Mouse (Mus musculus): ENCODE results near the gene Iqgap1. TPM values are rescaled to one million over a fixed set of nuclear protein-coding genes. Genes with fewer than 3 reads are reported as not detected.

Iqgap1 gene
- polyA plus RNA-seq, 1 experiment, result 38.1 TPM

DNA sequence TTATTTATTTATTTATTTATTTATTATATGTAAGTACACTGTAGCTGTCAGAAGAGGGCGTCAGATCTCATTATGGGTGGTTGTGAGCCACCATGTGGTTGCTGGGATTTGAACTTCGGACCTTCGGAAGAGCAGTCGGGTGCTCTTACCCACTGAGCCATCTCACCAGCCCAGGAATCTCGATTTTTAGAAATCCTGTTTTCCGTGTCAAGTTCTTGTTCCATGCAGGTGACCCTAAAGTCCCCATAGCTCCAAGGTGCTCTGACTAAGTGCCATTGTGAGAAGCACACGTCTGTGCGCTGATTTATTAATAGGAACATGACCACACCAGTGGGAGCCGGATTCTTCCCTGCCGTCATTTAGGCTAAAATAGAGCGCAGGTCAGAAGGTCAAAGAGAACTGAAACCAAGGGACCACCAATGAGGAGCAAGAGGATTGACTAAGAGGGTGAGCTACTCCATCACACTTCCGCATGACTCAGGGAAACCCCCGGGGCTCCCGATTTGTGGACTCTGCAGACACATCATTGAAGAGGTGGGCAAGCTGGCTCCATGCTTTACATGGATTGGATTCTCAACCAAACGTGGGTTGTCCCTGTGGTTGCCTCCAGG is 4.5 kb upstream of the Iqgap1 start:
- no peak overlapping the region for H3K4me3 ChIP-seq (ENCODE audit: insufficient read depth, low read depth, low read length)
- peak; percentile 43 for DNase-seq
- no peaks in the 10 kb centered on the region for H3K4me1 ChIP-seq (ENCODE audit: control insufficient read depth, insufficient read depth, low read length)
- H3K27me3 ChIP-seq (replicated peaks; ENCODE audit: control insufficient read depth, insufficient read depth, low read length), result no peaks in the 10 kb centered on the region
- WGBS, result 80% methylated on average over 15 of the region's 15 CpGs
- no peak for TF ChIP-seq CTCF (conservative IDR thresholded peaks at IDR 0.05; ENCODE audit: insufficient read depth, insufficient read length, low read depth, low read length)
- TF ChIP-seq POLR2A (IDR thresholded peaks at IDR 0.05; ENCODE audit: low read depth, low read length), result no peak
- H3K27ac ChIP-seq (ENCODE audit: insufficient read depth, low read depth, low read length), result no peak overlapping the region
- no peaks in the 10 kb centered on the region for H3K36me3 ChIP-seq (ENCODE audit: control insufficient read depth, insufficient read depth, low read length)

GRCm38 (mm10) chr7:80828146-80828860 is 2.5 kb upstream of the Iqgap1 start:
- no peak overlapping the region for H3K27ac ChIP-seq (ENCODE audit: insufficient read depth, low read depth, low read length)
- peak; percentile 28 for DNase-seq
- no peak overlapping the region for H3K4me3 ChIP-seq (ENCODE audit: insufficient read depth, low read depth, low read length)
- 73% methylated on average over 18 of the region's 18 CpGs for WGBS
- H3K27me3 ChIP-seq (replicated peaks; ENCODE audit: control insufficient read depth, insufficient read depth, low read length), result no peaks in the 10 kb centered on the region
- H3K36me3 ChIP-seq (ENCODE audit: control insufficient read depth, insufficient read depth, low read length), result no peaks in the 10 kb centered on the region
- no peaks in the 10 kb centered on the region for H3K4me1 ChIP-seq (ENCODE audit: control insufficient read depth, insufficient read depth, low read length)
- TF ChIP-seq CTCF (conservative IDR thresholded peaks at IDR 0.05; ENCODE audit: insufficient read depth, insufficient read length, low read depth, low read length) (no peak), POLR2A (IDR thresholded peaks at IDR 0.05; ENCODE audit: low read depth, low read length) (no peak)

GRCm38 (mm10) chr7:80823875-80824682 is 1.7 kb downstream of the Iqgap1 start:
- 30% methylated on average over 11 of the region's 11 CpGs for WGBS
- DNase-seq, result peak; percentile 38
- Histone ChIP-seq H3K4me3 (ENCODE audit: insufficient read depth, low read depth, low read length) (no peak overlapping the region), H3K27me3 (replicated peaks; ENCODE audit: control insufficient read depth, insufficient read depth, low read length) (no peaks in the 10 kb centered on the region), H3K27ac (ENCODE audit: insufficient read depth, low read depth, low read length) (peak overlapping the region; percentile 44; the same call in 1 of the 2 replicates), H3K4me1 (ENCODE audit: control insufficient read depth, insufficient read depth, low read length) (no peaks in the 10 kb centered on the region; the same call in 1 of the 2 replicates), H3K36me3 (ENCODE audit: control insufficient read depth, insufficient read depth, low read length) (no peaks in the 10 kb centered on the region)
- TF ChIP-seq CTCF (conservative IDR thresholded peaks at IDR 0.05; ENCODE audit: insufficient read depth, insufficient read length, low read depth, low read length) (no peak), POLR2A (IDR thresholded peaks at IDR 0.05; ENCODE audit: low read depth, low read length) (no peak)

GRCm38 (mm10) chr7:80823267-80823666 is 2.5 kb downstream of the Iqgap1 start:
- TF ChIP-seq POLR2A (IDR thresholded peaks at IDR 0.05; ENCODE audit: low read depth, low read length) (no peak), CTCF (conservative IDR thresholded peaks at IDR 0.05; ENCODE audit: insufficient read depth, insufficient read length, low read depth, low read length) (no peak)
- DNase-seq, result no peak
- WGBS, result 75% methylated on average over 4 of the region's 4 CpGs
- no peak overlapping the region for H3K27ac ChIP-seq (ENCODE audit: insufficient read depth, low read depth, low read length)
- H3K4me3 ChIP-seq (ENCODE audit: insufficient read depth, low read depth, low read length), result no peak overlapping the region
- H3K27me3 ChIP-seq (replicated peaks; ENCODE audit: control insufficient read depth, insufficient read depth, low read length), result no peaks in the 10 kb centered on the region
- H3K4me1 ChIP-seq (ENCODE audit: control insufficient read depth, insufficient read depth, low read length), result no peaks in the 10 kb centered on the region; the same call in 1 of the 2 replicates
- H3K36me3 ChIP-seq (ENCODE audit: control insufficient read depth, insufficient read depth, low read length), result no peaks in the 10 kb centered on the region

- WGBS, result 79% methylated on average over 4 of the region's 4 CpGs
Observed at GRCm38 (mm10) chr7:80820838-80821237, 4.9 kb downstream of the Iqgap1 start.

GRCm38 (mm10) chr7:80816641-80817040 is 9.1 kb downstream of the Iqgap1 start:
- 69% methylated on average over 5 of the region's 5 CpGs for WGBS
- no peak for DNase-seq
- H3K4me3 ChIP-seq (ENCODE audit: insufficient read depth, low read depth, low read length), result no peak overlapping the region
- TF ChIP-seq POLR2A (IDR thresholded peaks at IDR 0.05; ENCODE audit: low read depth, low read length) (no peak), CTCF (conservative IDR thresholded peaks at IDR 0.05; ENCODE audit: insufficient read depth, insufficient read length, low read depth, low read length) (no peak)
- H3K27me3 ChIP-seq (replicated peaks; ENCODE audit: control insufficient read depth, insufficient read depth, low read length), result no peaks in the 10 kb centered on the region
- H3K4me1 ChIP-seq (ENCODE audit: control insufficient read depth, insufficient read depth, low read length), result no peaks in the 10 kb centered on the region; the same call in 1 of the 2 replicates
- no peak overlapping the region for H3K27ac ChIP-seq (ENCODE audit: insufficient read depth, low read depth, low read length)
- H3K36me3 ChIP-seq (ENCODE audit: control insufficient read depth, insufficient read depth, low read length), result no peaks in the 10 kb centered on the region

More at GRCm38 (mm10) chr7:80820838-80821237, 4.9 kb downstream of the Iqgap1 start:
- TF ChIP-seq CTCF (conservative IDR thresholded peaks at IDR 0.05; ENCODE audit: insufficient read depth, insufficient read length, low read depth, low read length) (no peak), POLR2A (IDR thresholded peaks at IDR 0.05; ENCODE audit: low read depth, low read length) (no peak)
- H3K4me1 ChIP-seq (ENCODE audit: control insufficient read depth, insufficient read depth, low read length), result no peaks in the 10 kb centered on the region; the same call in 1 of the 2 replicates
- H3K27me3 ChIP-seq (replicated peaks; ENCODE audit: control insufficient read depth, insufficient read depth, low read length), result no peaks in the 10 kb centered on the region
- DNase-seq, result no peak
- no peaks in the 10 kb centered on the region for H3K36me3 ChIP-seq (ENCODE audit: control insufficient read depth, insufficient read depth, low read length)
- H3K4me3 ChIP-seq (ENCODE audit: insufficient read depth, low read depth, low read length), result no peak overlapping the region
- no peak overlapping the region for H3K27ac ChIP-seq (ENCODE audit: insufficient read depth, low read depth, low read length)
